Mouse (Mus musculus) cortical plate, adult 2 months (tissue): ENCODE data around the gene Drc3.

Experiments
- CTCF ChIP-seq: fragments of 200-500 bp; IDR thresholded peaks from 2 replicates; pipeline ENCODE4 v1.5.1; 2011; ENCODE audit warnings: mild to moderate bottlenecking, control low read depth, low read length; ENCODE audit not compliant: insufficient read depth; ENCODE audit errors: extremely low read depth
- POLR2A ChIP-seq: fragments of 200-500 bp; IDR thresholded peaks from 2 replicates; pipeline ENCODE4 v1.6.1; 2011; ENCODE audit warnings: mild to moderate bottlenecking, low read length, control low read depth; ENCODE audit not compliant: insufficient read depth; ENCODE audit errors: extremely low read depth

DNA sequence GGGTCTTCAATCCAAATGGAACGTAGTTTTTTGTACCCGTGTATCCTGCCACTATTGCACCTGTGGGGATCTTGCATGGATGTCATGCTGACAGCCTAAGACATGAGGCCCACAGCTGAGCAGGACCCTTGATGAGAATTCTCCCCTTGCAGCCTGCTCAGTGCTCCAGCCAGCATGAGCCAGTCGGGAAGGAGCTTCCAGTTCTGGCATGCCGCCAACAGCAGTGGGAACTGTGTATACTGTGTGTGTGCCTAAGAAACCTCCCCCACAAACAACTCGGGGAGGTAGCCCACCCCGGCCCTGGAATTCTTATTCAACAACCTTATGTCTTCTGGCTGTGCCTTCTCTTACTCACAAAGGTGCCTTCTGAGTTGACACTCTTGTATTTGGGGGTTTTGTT is 43.4 kb downstream of the Drc3 start:
- TF ChIP-seq CTCF (no peak), POLR2A (no peak)
